Mouse (Mus musculus) E14TG2a.4 (cell line): ENCODE measurements around the gene Pitx3.

ENCODE experiments used
- CTCF ChIP-seq: conservative IDR thresholded peaks from 2 replicates; pipeline ENCODE4 v1.5.1; 2014; ENCODE audit warnings: low read length
- NANOG ChIP-seq: IDR thresholded peaks from 2 replicates; pipeline ENCODE4 v1.6.1; 2014; ENCODE audit warnings: borderline replicate concordance, low read length, mixed read lengths

DNA sequence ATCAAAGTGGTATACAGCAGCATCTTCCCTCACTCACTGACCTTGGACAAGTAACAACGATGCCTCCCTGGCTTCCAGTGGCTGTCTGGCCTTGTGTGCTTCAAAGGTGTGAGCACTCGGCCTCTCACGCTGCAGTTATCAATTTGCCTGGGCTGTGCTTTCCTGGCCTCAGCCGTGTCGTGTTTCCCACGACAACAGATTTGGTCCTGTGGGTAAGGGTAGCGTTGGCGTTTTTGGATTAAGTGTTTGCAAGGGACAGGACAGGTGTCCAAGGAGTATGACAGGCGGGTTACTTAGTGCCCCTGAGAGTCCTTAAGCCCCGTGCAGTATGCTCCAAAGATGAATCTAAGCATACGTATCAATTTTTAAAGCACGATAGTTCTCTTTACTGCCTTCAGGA is 965 bp upstream of the Pitx3 start:
- no peak for TF ChIP-seq CTCF
- TF ChIP-seq NANOG = no peak
